Mouse (Mus musculus) stomach, embryonic 16.5 days (tissue): ENCODE results near the gene Ecm2. TPM values are rescaled to one million over a fixed set of nuclear protein-coding genes. Genes with fewer than 3 reads are reported as not detected.
A peak's percentile ranks its signal among the peaks of the same experiment; 100 is the strongest.

ENCODE experiments used
- ATAC-seq: fragments of 200-750 bp; cut with Nextera tagmentation; 2 replicates; pipeline ENCODE4 v1.8.0; 2017; ENCODE audit warnings: moderate number of reproducible peaks, moderate TSS enrichment; ENCODE audit not compliant: insufficient read depth, low FRiP score
- H3K27ac ChIP-seq: fragments of 300-500 bp; sonication (generic); 2 replicates; pipeline ENCODE4 v1.5.1; 2014; ENCODE audit warnings: low read length
- H3K27me3 ChIP-seq: fragments of 300-500 bp; sonication (generic); 2 replicates; pipeline ENCODE4 v1.6.1; 2014; ENCODE audit warnings: low read length, control low read depth, mixed read lengths; ENCODE audit not compliant: control insufficient read depth, insufficient read depth
- H3K36me3 ChIP-seq: fragments of 300-500 bp; sonication (generic); 2 replicates; pipeline ENCODE4 v1.6.1; 2014; ENCODE audit warnings: low read length; ENCODE audit not compliant: control insufficient read depth, insufficient read depth
- H3K4me1 ChIP-seq: fragments of 300-500 bp; sonication (generic); 2 replicates; pipeline ENCODE4 v1.6.1; 2014; ENCODE audit warnings: low read length, control low read depth, mixed read lengths; ENCODE audit not compliant: control insufficient read depth, insufficient read depth
- H3K4me2 ChIP-seq: fragments of 300-500 bp; sonication (generic); 2 replicates; pipeline ENCODE4 v1.6.1; 2014; ENCODE audit warnings: low read depth, low read length, mixed read lengths
- H3K4me3 ChIP-seq: fragments of 300-500 bp; sonication (generic); replicated peaks from 2 replicates; pipeline ENCODE4 v1.5.1; 2014; ENCODE audit warnings: mild to moderate bottlenecking, low read length
- H3K9ac ChIP-seq: fragments of 300-500 bp; sonication (generic); 2 replicates; pipeline ENCODE4 v1.6.1; 2014; ENCODE audit warnings: low read length
- H3K9me3 ChIP-seq: fragments of 300-500 bp; sonication (generic); replicated peaks from 2 replicates; pipeline ENCODE4 v1.6.1; 2016; ENCODE audit warnings: low read length, control low read depth; ENCODE audit not compliant: control insufficient read depth
- WGBS: fragments of 180-500 bp; shearing (Covaris S2); extraction: QIAGEN DNeasy Blood & Tissue Kit; methylation state at CpG from one replicate; pipeline ENCODE4 v1.1.7; 2014; 5-methylcytosine and 5-hydroxymethylcytosine counted together
- polyA plus RNA-seq: library from polyadenylated mRNA; unstranded; fragments of >200 nt; fragmentation: Nextera tagmentation; extraction: Ambion mirVana; gene quantifications from 2 replicates; pipeline ENCODE4 v1.2.1, GENCODE M21; 2015

Ecm2 gene
- polyA plus RNA-seq, 1 experiment from 2014 or later = 1.4 TPM

- 0 out of 2 replicates have a peak, but pooled peaks have one; percentile 43 for ATAC-seq
- WGBS = 43% methylated on average over 5 of the region's 5 CpGs
- Histone ChIP-seq H3K36me3 (no peaks in the 10 kb centered on the region), H3K9ac (no peak overlapping the region), H3K27ac (peak overlapping the region; percentile 81), H3K9me3 (no peaks in the 10 kb centered on the region), H3K4me2 (no peak overlapping the region), H3K27me3 (no peaks in the 10 kb centered on the region), H3K4me1 (no peaks in the 10 kb centered on the region), H3K4me3 (no peak overlapping the region)
These were observed 24.1 kb upstream of the Ecm2 start for GRCm38 (mm10) chr13:49480551-49480950.

DNA sequence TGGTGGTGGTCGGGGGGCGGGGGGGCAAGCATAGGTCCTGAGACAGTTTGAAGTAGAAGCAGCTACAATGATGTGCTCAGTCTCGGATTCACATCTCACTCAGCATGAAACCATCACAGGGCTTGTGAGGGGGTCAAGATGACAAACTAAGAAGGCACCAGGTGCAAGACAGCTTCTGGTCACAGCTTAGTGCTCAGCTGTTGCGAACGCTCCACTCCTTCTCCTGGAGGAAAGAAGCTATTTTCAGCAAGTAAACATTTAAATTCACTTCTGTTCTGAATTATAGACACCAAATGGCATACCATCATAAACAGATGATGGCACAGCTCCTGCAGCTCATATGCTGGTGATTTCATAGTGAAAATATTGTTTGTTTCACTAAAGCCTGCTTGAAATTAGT is 19.2 kb upstream of the Ecm2 start:
- Histone ChIP-seq H3K4me1 (no peaks in the 10 kb centered on the region), H3K4me2 (no peak overlapping the region), H3K9me3 (no peaks in the 10 kb centered on the region), H3K9ac (no peak overlapping the region), H3K36me3 (no peaks in the 10 kb centered on the region), H3K4me3 (no peak overlapping the region), H3K27ac (no peak overlapping the region), H3K27me3 (no peaks in the 10 kb centered on the region)
- 74% methylated on average over 5 of the region's 5 CpGs for WGBS
- ATAC-seq = no peak

DNA sequence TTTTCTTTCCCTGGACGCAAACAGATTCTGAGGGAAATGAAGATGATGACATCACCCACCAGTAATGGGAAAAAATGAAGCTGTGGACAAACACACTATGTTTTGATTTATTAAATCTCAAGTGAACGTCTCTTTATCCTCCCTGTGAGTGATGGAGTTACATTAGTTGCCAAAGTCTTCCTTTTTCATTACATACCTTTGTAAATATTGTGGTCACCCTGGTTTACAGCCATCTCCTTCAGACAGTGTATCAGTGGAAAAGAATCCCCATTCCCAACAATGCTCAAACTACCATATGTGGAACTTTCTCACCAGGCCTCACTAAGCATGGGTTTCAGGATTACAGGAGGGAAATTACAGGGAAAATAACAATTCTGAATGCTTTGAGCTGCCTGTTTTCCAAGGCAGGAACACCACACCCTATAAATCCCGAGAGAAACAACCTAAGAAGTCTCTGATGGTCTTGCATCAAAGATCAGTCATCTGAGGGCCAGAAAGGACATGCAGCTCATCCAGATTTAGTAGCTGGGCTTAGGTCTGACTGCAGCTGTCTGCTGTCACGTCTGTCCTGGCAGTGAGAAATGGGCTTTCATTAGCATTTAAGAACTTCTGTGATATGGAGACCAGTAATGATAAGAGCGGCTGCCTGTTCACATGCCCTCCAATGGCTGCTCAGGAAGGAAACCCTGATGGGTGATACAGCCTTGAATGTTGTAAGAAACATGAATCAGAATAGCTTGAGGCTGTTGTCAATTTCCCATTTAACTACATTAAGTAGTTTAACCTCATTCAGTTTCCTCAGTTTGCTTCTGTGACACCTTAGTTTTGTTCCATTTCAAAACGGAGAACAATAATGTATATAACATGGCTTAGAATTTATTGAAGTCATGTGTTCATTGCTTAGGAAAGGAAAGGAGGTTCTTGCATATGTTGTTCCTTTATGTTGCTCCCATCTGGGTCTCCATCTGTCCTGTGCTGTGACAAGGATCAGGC is 11.9 kb upstream of the Ecm2 start, which contains the start of gene Tes3-ps:
Tes3-ps (plus strand) TSS at position 943 of the 993 bp plus-strand sequence.
- H3K36me3 ChIP-seq = no peaks in the 10 kb centered on the region
- ATAC-seq = no peak
- no peaks in the 10 kb centered on the region for H3K9me3 ChIP-seq
- H3K27me3 ChIP-seq = no peaks in the 10 kb centered on the region
- no peak within 1 kb of the TSS for H3K4me3 ChIP-seq
- 58% methylated on average over 6 of the region's 6 CpGs for WGBS
- H3K4me2 ChIP-seq = no peak within 1 kb of the TSS
- no peaks in the 10 kb centered on the region for H3K4me1 ChIP-seq
- no peak within 1 kb of the TSS for H3K9ac ChIP-seq
- H3K27ac ChIP-seq = no peak within 1 kb of the TSS

- Histone ChIP-seq H3K9me3 (no peaks in the 10 kb centered on the region), H3K27me3 (no peaks in the 10 kb centered on the region), H3K4me3 (no peak overlapping the region), H3K9ac (no peak overlapping the region), H3K4me1 (no peaks in the 10 kb centered on the region), H3K4me2 (no peak overlapping the region), H3K27ac (no peak overlapping the region), H3K36me3 (no peaks in the 10 kb centered on the region)
- ATAC-seq = no peak
- WGBS = 70% methylated on average over 4 of the region's 4 CpGs
These were observed 1.2 kb downstream of the Ecm2 start for GRCm38 (mm10) chr13:49505776-49506175.

- no peak overlapping the region; the same call in 1 of the 2 replicates for H3K27ac ChIP-seq
- no peak overlapping the region for H3K4me3 ChIP-seq
- H3K9me3 ChIP-seq = no peaks in the 10 kb centered on the region
- no peak overlapping the region for H3K4me2 ChIP-seq
- ATAC-seq = no peak
- no peaks in the 10 kb centered on the region for H3K4me1 ChIP-seq
- no peaks in the 10 kb centered on the region for H3K27me3 ChIP-seq
- no peaks in the 10 kb centered on the region for H3K36me3 ChIP-seq
- no peak overlapping the region for H3K9ac ChIP-seq
- WGBS = 53% methylated on average over 3 of the region's 3 CpGs
These were observed 2.6 kb downstream of the Ecm2 start for GRCm38 (mm10) chr13:49507176-49507575.

DNA sequence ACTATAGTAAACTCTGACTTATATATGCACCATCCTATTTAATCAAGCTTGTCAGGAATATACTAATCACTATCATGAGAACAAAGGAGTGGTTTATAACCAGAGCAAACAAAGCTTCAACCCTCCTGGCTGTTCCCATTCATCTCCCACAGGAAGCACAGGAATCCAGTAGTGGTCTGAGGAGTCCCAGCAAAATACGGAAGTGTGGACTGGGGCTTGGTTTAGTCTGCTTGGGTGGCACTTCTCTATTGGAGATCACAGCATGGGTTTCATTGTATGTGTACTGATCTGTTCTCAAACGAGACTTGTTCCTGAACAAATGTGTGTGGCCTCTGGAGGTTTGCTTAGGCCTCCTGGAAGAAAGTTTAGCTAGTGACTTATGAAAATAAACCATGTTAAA is 14.2 kb downstream of the Ecm2 start:
- no peak overlapping the region for H3K4me3 ChIP-seq
- H3K4me2 ChIP-seq = no peak overlapping the region

GRCm38 (mm10) chr13:49526235-49526634 is 21.6 kb downstream of the Ecm2 start:
- no peaks in the 10 kb centered on the region for H3K4me1 ChIP-seq
- 69% methylated on average over 2 of the region's 2 CpGs for WGBS

More for the DNA sequence above, 14.2 kb downstream of the Ecm2 start:
- Histone ChIP-seq H3K9ac (no peak overlapping the region), H3K27me3 (no peaks in the 10 kb centered on the region), H3K4me1 (no peaks in the 10 kb centered on the region), H3K36me3 (no peaks in the 10 kb centered on the region), H3K9me3 (no peaks in the 10 kb centered on the region), H3K27ac (no peak overlapping the region)
- 31% methylated on average over 2 of the region's 2 CpGs for WGBS
- no peak for ATAC-seq

GRCm38 (mm10) chr13:49530636-49531035 is 26.0 kb downstream of the Ecm2 start:
- Histone ChIP-seq H3K27me3 (no peaks in the 10 kb centered on the region), H3K27ac (no peak overlapping the region), H3K4me1 (no peaks in the 10 kb centered on the region), H3K9ac (no peak overlapping the region; the same call in 1 of the 2 replicates), H3K4me2 (no peak overlapping the region), H3K9me3 (no peaks in the 10 kb centered on the region), H3K36me3 (no peaks in the 10 kb centered on the region), H3K4me3 (no peak overlapping the region)
- 90% methylated on average over 4 of the region's 4 CpGs for WGBS
- ATAC-seq = no peak

More at GRCm38 (mm10) chr13:49526235-49526634, 21.6 kb downstream of the Ecm2 start:
- Histone ChIP-seq H3K9ac (no peak overlapping the region), H3K4me2 (no peak overlapping the region), H3K4me3 (no peak overlapping the region), H3K9me3 (no peaks in the 10 kb centered on the region), H3K27ac (no peak overlapping the region), H3K27me3 (no peaks in the 10 kb centered on the region), H3K36me3 (no peaks in the 10 kb centered on the region)
- no peak for ATAC-seq

- WGBS = 90% methylated on average over 1 of the region's 1 CpGs
- no peak for ATAC-seq
- no peaks in the 10 kb centered on the region for H3K9me3 ChIP-seq
- H3K27ac ChIP-seq = no peak overlapping the region
- H3K9ac ChIP-seq = no peak overlapping the region
- H3K4me3 ChIP-seq = no peak overlapping the region
- H3K4me1 ChIP-seq = no peaks in the 10 kb centered on the region
- no peaks in the 10 kb centered on the region for H3K27me3 ChIP-seq
- no peak overlapping the region for H3K4me2 ChIP-seq
- H3K36me3 ChIP-seq = no peaks in the 10 kb centered on the region
These were observed 32.3 kb downstream of the Ecm2 start for GRCm38 (mm10) chr13:49536946-49537345.
